Mouse (Mus musculus) ovary, postnatal 36 days (tissue): ENCODE results near the gene Nol4l.

Experiments
- DNase-seq: peaks from one replicate; pipeline ENCODE4 v3.0.0; 2022; ENCODE audit warnings: low spot score, mixed read lengths

Nol4l gene

GRCm38 (mm10) chr2:153444254-153445136, 85.3 kb downstream of the Nol4l start:
- DNase-seq, result peak; percentile 78

GRCm38 (mm10) chr2:153443434-153444240, 86.1 kb downstream of the Nol4l start:
- DNase-seq, result peak; percentile 57

- no peak for DNase-seq
These were observed 87.1 kb downstream of the Nol4l start for GRCm38 (mm10) chr2:153442720-153443119.

- no peak for DNase-seq
These were observed 88.5 kb downstream of the Nol4l start for GRCm38 (mm10) chr2:153441228-153441627.

- no peak for DNase-seq
These were observed 89.0 kb downstream of the Nol4l start for GRCm38 (mm10) chr2:153440755-153441154.

- DNase-seq, result no peak
These were observed 92.5 kb downstream of the Nol4l start for GRCm38 (mm10) chr2:153437306-153437659.

- peak; percentile 60 for DNase-seq
These were observed 93.0 kb downstream of the Nol4l start for GRCm38 (mm10) chr2:153436641-153437305.

GRCm38 (mm10) chr2:153434880-153435831, 94.6 kb downstream of the Nol4l start:
- no peak for DNase-seq

GRCm38 (mm10) chr2:153433859-153434258, 95.9 kb downstream of the Nol4l start:
- DNase-seq, result no peak

- DNase-seq, result no peak
These were observed 97.3 kb downstream of the Nol4l start for GRCm38 (mm10) chr2:153432492-153432891.

GRCm38 (mm10) chr2:153430571-153430970, 99.2 kb downstream of the Nol4l start:
- no peak for DNase-seq

GRCm38 (mm10) chr2:153428485-153428884, 101.3 kb downstream of the Nol4l start:
- DNase-seq, result no peak

- DNase-seq, result no peak
These were observed 102.8 kb downstream of the Nol4l start for GRCm38 (mm10) chr2:153426931-153427330.

- DNase-seq, result no peak
These were observed 103.6 kb downstream of the Nol4l start for GRCm38 (mm10) chr2:153425998-153426670.

- DNase-seq, result no peak
These were observed 104.5 kb downstream of the Nol4l start for GRCm38 (mm10) chr2:153425124-153425844.

- DNase-seq, result no peak
These were observed 105.2 kb downstream of the Nol4l start for GRCm38 (mm10) chr2:153424557-153424956.

- DNase-seq, result no peak
These were observed 106.7 kb downstream of the Nol4l start for GRCm38 (mm10) chr2:153423113-153423512.

- no peak for DNase-seq
These were observed 107.7 kb downstream of the Nol4l start for GRCm38 (mm10) chr2:153422051-153422450.

GRCm38 (mm10) chr2:153421233-153421632, 108.5 kb downstream of the Nol4l start:
- no peak for DNase-seq

GRCm38 (mm10) chr2:153418381-153418780, 111.4 kb downstream of the Nol4l start:
- DNase-seq, result no peak
